Mouse (Mus musculus) hindbrain, embryonic 11.5 days (tissue): ENCODE measurements around the gene Sema3f. TPM values are rescaled to one million over a fixed set of nuclear protein-coding genes. Genes with fewer than 3 reads are reported as not detected.

Experiments used
- ATAC-seq: fragments of 200-750 bp; cut with Nextera tagmentation; 2 replicates; pipeline ENCODE4 v1.8.0; 2017; ENCODE audit warnings: mild to moderate bottlenecking, moderate TSS enrichment, moderate library complexity; ENCODE audit not compliant: low FRiP score
- DNase-seq: peaks from one replicate; pipeline ENCODE4 v3.0.0-alpha.2; 2015; ENCODE audit warnings: low spot score
- H3K27ac ChIP-seq: fragments of 300-500 bp; sonication (generic); 2 replicates; pipeline ENCODE4 v1.5.1; 2014; ENCODE audit warnings: mild to moderate bottlenecking, low read depth, low read length
- H3K27me3 ChIP-seq: fragments of 300-500 bp; sonication (generic); 2 replicates; pipeline ENCODE4 v1.6.1; 2014; ENCODE audit warnings: mild to moderate bottlenecking, low read length, moderate library complexity, mixed read lengths; ENCODE audit not compliant: control insufficient read depth, insufficient read depth
- H3K36me3 ChIP-seq: fragments of 300-500 bp; sonication (generic); 2 replicates; pipeline ENCODE4 v1.6.1; 2014; ENCODE audit warnings: mild to moderate bottlenecking, low read length, moderate library complexity, mixed read lengths; ENCODE audit not compliant: control insufficient read depth, insufficient read depth
- H3K4me1 ChIP-seq: fragments of 300-500 bp; sonication (generic); replicated peaks from 2 replicates; pipeline ENCODE4 v1.6.1; 2014; ENCODE audit warnings: low read length, mixed read lengths; ENCODE audit not compliant: control insufficient read depth, insufficient read depth
- H3K4me2 ChIP-seq: fragments of 300-500 bp; sonication (generic); replicated peaks from 2 replicates; pipeline ENCODE4 v1.6.1; 2014; ENCODE audit warnings: mild to moderate bottlenecking, low read depth, low read length
- H3K4me3 ChIP-seq: fragments of 300-500 bp; sonication (generic); 2 replicates; pipeline ENCODE4 v1.5.1; 2014; ENCODE audit warnings: low read depth, low read length
- H3K9ac ChIP-seq: fragments of 300-500 bp; sonication (generic); 2 replicates; pipeline ENCODE4 v1.6.1; 2014; ENCODE audit warnings: low read depth, low read length
- H3K9me3 ChIP-seq: fragments of 300-500 bp; sonication (generic); 2 replicates; pipeline ENCODE4 v1.6.1; 2016; ENCODE audit warnings: low read length; ENCODE audit not compliant: control insufficient read depth
- WGBS: fragments of 180-500 bp; shearing (Covaris S2); extraction: QIAGEN DNeasy Blood & Tissue Kit; methylation state at CpG from one replicate; pipeline ENCODE4 v1.1.7; 2014; 5-methylcytosine and 5-hydroxymethylcytosine counted together
- polyA plus RNA-seq: library from polyadenylated mRNA; unstranded; fragments of >200 nt; fragmentation: Nextera tagmentation; extraction: Ambion mirVana; gene quantifications from 2 replicates; pipeline ENCODE4 v1.2.1, GENCODE M21; 2014

Gene Sema3f
- polyA plus RNA-seq, 1 experiment from 2014 or later = 12.0 TPM

DNA sequence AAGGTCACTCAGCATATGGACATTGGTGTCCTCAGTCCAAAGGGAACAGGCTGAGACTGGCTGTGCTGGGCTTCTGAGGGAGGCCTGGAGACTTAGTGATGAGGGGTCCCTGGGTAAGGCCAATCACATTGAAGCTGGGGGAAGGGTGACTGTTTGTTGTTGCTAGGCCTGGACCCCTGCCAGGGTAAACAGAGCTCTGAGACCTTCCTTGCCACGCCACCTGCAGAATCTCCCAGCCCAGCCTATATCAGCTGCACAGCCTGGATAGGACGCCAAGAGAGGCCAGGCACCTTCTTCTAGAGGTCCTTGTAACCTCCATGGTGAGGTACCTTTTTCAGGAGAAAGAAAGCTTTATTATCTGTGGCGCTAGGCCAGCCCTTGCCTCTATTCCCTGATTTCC lies 41.4 kb downstream of the Sema3f start:
- Histone ChIP-seq H3K27me3 (peaks cover 17% of the 10 kb centered on the region), H3K4me3 (no peak overlapping the region), H3K4me1 (peaks cover 14% of the 10 kb centered on the region), H3K9me3 (no peaks in the 10 kb centered on the region), H3K9ac (no peak overlapping the region), H3K4me2 (no peak overlapping the region), H3K27ac (no peak overlapping the region), H3K36me3 (no peaks in the 10 kb centered on the region)
- no peak for ATAC-seq
- WGBS = 76% methylated on average over 3 of the region's 3 CpGs
- DNase-seq = no peak

DNA sequence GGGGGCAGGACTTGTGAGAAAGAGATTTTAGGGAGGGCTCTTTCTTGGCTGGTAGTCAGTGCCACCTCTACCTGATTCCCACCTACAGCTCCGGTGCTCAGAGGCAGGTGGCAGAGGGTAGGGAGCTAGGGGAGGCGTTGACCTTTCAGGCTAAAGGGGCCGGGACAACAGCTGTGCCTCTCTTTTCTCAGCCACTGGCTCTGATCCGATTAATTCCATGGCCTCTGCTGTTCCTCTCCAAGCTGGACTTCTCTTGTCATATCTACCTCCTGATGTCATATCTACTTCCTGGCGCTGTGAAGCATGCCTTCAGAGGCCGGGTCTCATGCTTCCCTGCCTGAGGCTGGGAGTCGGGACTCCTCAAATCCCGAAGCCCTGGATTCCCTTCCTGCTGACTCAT lies 42.3 kb downstream of the Sema3f start:
- H3K36me3 ChIP-seq = no peaks in the 10 kb centered on the region
- 28% methylated on average over 8 of the region's 8 CpGs for WGBS
- peaks cover 22% of the 10 kb centered on the region for H3K4me1 ChIP-seq
- H3K9me3 ChIP-seq = no peaks in the 10 kb centered on the region
- DNase-seq = no peak
- no peak overlapping the region for H3K27ac ChIP-seq
- no peak overlapping the region for H3K4me3 ChIP-seq
- H3K9ac ChIP-seq = no peak overlapping the region
- peaks cover 17% of the 10 kb centered on the region for H3K27me3 ChIP-seq
- 0 out of 2 replicates have a peak overlapping the region, but pooled peaks have one; percentile 88 for H3K4me2 ChIP-seq
- no peak for ATAC-seq

DNA sequence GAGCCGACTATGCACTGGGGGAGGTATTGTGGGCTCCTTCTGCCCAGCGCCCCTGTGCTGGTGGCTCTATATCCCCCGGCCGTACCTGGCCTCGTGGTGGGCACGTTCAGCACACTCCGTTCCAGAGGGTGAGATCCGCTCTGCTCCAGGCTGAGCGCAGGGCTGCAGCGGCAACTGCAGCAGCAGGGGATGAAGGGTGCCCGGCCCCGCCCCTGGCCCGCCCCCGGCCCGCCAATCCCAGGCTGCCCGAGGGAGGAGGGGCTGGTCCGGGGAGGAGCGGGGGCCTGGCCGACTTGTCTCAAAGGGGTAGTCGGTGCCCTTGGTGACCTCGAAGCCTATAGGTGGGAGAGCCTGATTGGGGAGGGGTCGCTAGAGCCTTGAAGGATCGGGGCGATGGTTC lies 43.1 kb downstream of the Sema3f start:
- no peak overlapping the region for H3K27ac ChIP-seq
- peak overlapping the region; percentile 53 for H3K9ac ChIP-seq
- no peaks in the 10 kb centered on the region for H3K36me3 ChIP-seq
- peak overlapping the region; percentile 88 for H3K4me2 ChIP-seq
- H3K27me3 ChIP-seq = peaks cover 17% of the 10 kb centered on the region
- ATAC-seq = peak; percentile 87
- peak; percentile 80 for DNase-seq
- peaks cover 22% of the 10 kb centered on the region for H3K4me1 ChIP-seq
- peak overlapping the region; percentile 37 for H3K4me3 ChIP-seq
- no peaks in the 10 kb centered on the region for H3K9me3 ChIP-seq
- WGBS = under 1% methylated on average over 24 of the region's 24 CpGs

DNA sequence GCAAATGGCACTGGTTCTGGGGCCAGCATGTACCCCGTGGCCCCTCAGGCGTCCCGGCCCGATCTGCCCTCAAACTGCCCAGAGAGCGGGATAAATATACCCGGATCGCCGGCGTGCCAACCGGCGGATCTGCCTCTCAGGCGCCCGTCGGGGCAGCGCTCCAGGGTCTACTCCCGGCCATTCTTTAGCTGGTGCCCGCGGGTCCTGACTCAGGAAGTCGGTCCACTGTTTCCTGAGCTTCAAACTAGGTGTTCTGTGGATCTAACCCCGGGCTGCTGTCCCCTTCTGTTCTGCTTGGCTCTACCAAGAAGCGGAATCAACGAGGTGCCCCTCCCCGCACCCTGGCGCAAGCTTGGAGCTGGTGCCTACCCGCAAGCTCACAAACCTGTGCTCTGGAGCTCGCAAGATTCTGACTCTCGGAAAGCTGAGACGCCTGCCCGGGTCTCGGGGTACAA lies 43.5 kb downstream of the Sema3f start:
- H3K27me3 ChIP-seq = peaks cover 17% of the 10 kb centered on the region

DNA sequence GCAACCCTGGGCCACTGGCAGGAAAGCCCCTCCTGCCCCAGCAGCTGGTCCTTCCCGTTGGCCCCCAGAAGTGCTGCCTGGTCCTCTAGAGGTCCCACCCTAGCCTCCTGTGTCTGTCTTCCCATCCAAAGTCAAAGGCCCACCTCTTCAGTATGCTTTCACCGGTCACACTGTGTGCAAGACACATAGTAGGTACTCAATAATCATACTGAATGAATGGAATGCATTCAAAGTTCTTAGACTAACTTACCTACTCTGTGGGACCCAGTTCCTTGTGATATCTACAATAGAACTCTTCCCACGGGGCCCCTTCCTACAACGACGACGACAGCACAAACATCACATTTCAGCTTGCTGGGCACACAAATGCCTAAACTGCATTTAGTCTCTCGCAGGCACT lies 45.0 kb downstream of the Sema3f start:
- DNase-seq = no peak
- Histone ChIP-seq H3K4me1 (peaks cover 22% of the 10 kb centered on the region), H3K9ac (no peak overlapping the region), H3K27ac (no peak overlapping the region), H3K36me3 (no peaks in the 10 kb centered on the region), H3K4me3 (no peak overlapping the region), H3K4me2 (no peak overlapping the region), H3K9me3 (no peaks in the 10 kb centered on the region), H3K27me3 (peaks cover 17% of the 10 kb centered on the region)
- 86% methylated on average over 7 of the region's 7 CpGs for WGBS
- ATAC-seq = no peak

More for the DNA sequence above, 43.5 kb downstream of the Sema3f start:
- H3K4me2 ChIP-seq = peak overlapping the region; percentile 88
- DNase-seq (no peak), ATAC-seq (peak; percentile 7; the same call in 1 of the 2 replicates)
- H3K27ac ChIP-seq = no peak overlapping the region
- peak overlapping the region; percentile 37 for H3K4me3 ChIP-seq
- H3K9me3 ChIP-seq = no peaks in the 10 kb centered on the region
- no peaks in the 10 kb centered on the region for H3K36me3 ChIP-seq
- H3K9ac ChIP-seq = peak overlapping the region; percentile 53
- peaks cover 22% of the 10 kb centered on the region for H3K4me1 ChIP-seq
- WGBS = under 1% methylated on average over 30 of the region's 30 CpGs

DNA sequence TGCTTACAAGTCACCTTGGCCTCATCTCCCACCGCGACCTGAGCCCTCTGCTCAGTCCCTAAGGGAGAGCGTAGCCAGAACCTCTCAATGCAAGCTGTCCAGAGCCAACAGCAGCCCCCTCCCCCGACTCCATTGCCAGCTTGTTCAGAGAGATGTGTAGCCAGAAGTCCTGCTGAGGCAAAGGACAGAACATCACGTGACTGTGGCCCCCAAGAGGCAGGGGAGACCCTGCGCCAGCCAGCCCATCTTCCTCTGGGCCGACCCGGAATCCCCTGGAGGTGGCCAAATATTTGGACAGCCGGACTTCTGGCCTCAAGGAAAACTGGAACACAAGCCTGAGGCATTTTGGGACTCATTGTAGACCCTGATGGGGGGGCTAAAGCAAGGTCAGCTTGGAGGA lies 46.8 kb downstream of the Sema3f start:
- ATAC-seq = no peak
- peaks cover 17% of the 10 kb centered on the region for H3K27me3 ChIP-seq
- no peak overlapping the region for H3K4me3 ChIP-seq
- no peak overlapping the region for H3K4me2 ChIP-seq
- H3K9ac ChIP-seq = no peak overlapping the region
- no peaks in the 10 kb centered on the region for H3K36me3 ChIP-seq
- H3K27ac ChIP-seq = no peak overlapping the region
- peaks cover 22% of the 10 kb centered on the region for H3K4me1 ChIP-seq
- no peaks in the 10 kb centered on the region for H3K9me3 ChIP-seq
- peak; percentile 34 for DNase-seq
- WGBS = 39% methylated on average over 9 of the region's 9 CpGs

DNA sequence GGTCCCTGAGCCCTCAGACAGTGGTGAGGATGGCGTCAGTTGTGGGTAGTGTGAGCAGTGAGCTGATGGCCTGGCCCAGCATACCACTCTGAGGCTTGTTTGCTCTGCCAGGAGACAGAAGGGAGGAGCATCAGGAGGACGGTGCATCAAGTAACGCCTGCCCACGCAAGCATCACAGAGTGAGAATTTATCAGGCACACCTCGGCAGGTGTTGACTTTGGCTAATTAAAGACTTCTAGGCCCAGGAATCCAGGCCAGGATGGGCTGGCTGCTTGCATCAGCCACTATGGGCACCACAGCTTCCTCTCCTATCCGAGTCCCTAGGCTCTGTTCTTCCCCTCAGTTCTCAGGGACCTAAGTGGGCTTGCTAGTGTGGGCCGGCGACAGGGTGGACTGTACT lies 47.9 kb downstream of the Sema3f start:
- ATAC-seq (no peak), DNase-seq (no peak)
- Histone ChIP-seq H3K27me3 (peaks cover 17% of the 10 kb centered on the region), H3K4me3 (no peak overlapping the region), H3K4me1 (peaks cover 19% of the 10 kb centered on the region), H3K36me3 (no peaks in the 10 kb centered on the region), H3K9ac (no peak overlapping the region), H3K4me2 (no peak overlapping the region), H3K27ac (no peak overlapping the region), H3K9me3 (no peaks in the 10 kb centered on the region)
- 85% methylated on average over 8 of the region's 8 CpGs for WGBS

DNA sequence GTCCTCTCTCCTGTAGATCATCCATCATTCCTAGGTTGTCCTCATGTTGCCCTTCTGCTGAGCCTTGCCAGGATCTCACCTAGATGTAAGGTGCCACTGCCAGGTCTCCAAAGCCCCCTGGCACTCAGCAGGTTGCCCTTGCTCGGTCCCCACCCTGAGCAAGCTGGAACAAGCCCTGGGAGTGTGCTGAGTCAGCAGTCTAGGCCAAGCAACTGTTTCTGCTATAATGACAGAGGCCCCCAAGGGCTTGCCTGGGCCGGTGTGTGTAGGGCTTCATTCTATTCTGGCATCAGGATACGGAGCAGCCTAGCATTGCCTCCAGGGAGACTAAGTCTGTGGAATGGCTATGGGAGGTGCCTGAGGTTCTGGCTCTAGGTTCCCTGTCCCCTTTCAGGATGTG lies 49.5 kb downstream of the Sema3f start:
- Histone ChIP-seq H3K27ac (no peak overlapping the region), H3K4me3 (no peak overlapping the region), H3K9me3 (no peaks in the 10 kb centered on the region), H3K4me2 (no peak overlapping the region), H3K4me1 (peaks cover 7% of the 10 kb centered on the region), H3K9ac (no peak overlapping the region), H3K27me3 (peaks cover 7% of the 10 kb centered on the region), H3K36me3 (no peaks in the 10 kb centered on the region)
- no peak for ATAC-seq
- WGBS = 70% methylated on average over 3 of the region's 3 CpGs
- DNase-seq = no peak

DNA sequence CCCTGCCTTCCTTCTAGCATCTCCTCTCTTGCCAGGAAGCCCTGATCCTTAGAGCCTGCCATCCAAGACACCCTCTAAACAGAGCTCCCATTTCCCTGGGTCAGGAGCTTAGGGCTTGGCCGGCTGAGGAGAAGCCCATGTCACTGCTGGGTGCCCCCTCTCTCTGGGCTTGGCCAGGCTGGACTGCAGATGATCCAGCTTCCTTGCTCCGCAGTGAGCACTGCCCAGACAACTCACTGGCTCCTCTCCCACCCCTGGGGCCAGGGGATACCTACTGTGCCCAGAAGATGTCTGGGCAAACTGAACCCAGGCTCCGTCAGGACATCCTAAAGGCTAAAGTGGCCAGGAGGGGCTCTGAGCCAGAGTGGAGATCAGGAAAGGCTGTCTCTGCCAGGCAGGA lies 50.3 kb downstream of the Sema3f start:
- H3K36me3 ChIP-seq = no peaks in the 10 kb centered on the region
- no peak overlapping the region for H3K27ac ChIP-seq
- H3K4me2 ChIP-seq = no peak overlapping the region
- no peak overlapping the region for H3K9ac ChIP-seq
- DNase-seq (no peak), ATAC-seq (no peak)
- H3K4me1 ChIP-seq = peaks cover 7% of the 10 kb centered on the region
- H3K4me3 ChIP-seq = no peak overlapping the region
- no peaks in the 10 kb centered on the region for H3K9me3 ChIP-seq
- H3K27me3 ChIP-seq = no peaks in the 10 kb centered on the region
- WGBS = 92% methylated on average over 3 of the region's 3 CpGs
